Mouse (Mus musculus) heart, embryonic 10.5 days (tissue): ENCODE data around the gene Hmga1. TPM values are rescaled to one million over a fixed set of nuclear protein-coding genes. Genes with fewer than 3 reads are reported as not detected.

Experiments used
- DNase-seq: peaks from one replicate; pipeline ENCODE4 v3.0.0-alpha.2; 2017; ENCODE audit warnings: low spot score
- H3K27ac ChIP-seq: fragments of 300-500 bp; sonication (generic); 2 replicates; pipeline ENCODE4 v1.5.1; 2016; ENCODE audit warnings: mild to moderate bottlenecking
- H3K27me3 ChIP-seq: fragments of 300-500 bp; sonication (generic); 2 replicates; pipeline ENCODE4 v1.6.1; 2016; ENCODE audit warnings: mild to moderate bottlenecking; ENCODE audit not compliant: poor library complexity, insufficient read depth, severe bottlenecking
- H3K36me3 ChIP-seq: fragments of 300-500 bp; sonication (generic); 2 replicates; pipeline ENCODE4 v1.6.1; 2016; ENCODE audit warnings: mild to moderate bottlenecking, moderate library complexity
- H3K4me1 ChIP-seq: fragments of 300-500 bp; sonication (generic); 2 replicates; pipeline ENCODE4 v1.6.1; 2016; ENCODE audit warnings: mild to moderate bottlenecking
- H3K4me3 ChIP-seq: fragments of 300-500 bp; sonication (generic); 2 replicates; pipeline ENCODE4 v1.5.1; 2016; ENCODE audit warnings: mild to moderate bottlenecking, moderate library complexity
- H3K9me3 ChIP-seq: fragments of 300-500 bp; sonication (generic); 2 replicates; pipeline ENCODE4 v1.6.1; 2016; ENCODE audit warnings: mild to moderate bottlenecking, moderate library complexity
- WGBS: fragments of 180-500 bp; shearing (Covaris S2); methylation state at CpG from one replicate; pipeline ENCODE4 v1.1.7; 2016; 5-methylcytosine and 5-hydroxymethylcytosine counted together
- polyA plus RNA-seq: library from polyadenylated mRNA; unstranded; fragments of >200 nt; fragmentation: Nextera tagmentation; extraction: Ambion mirVana; gene quantifications from 2 replicates; pipeline ENCODE4 v1.2.1, GENCODE M21; 2016

The Hmga1 gene
- polyA plus RNA-seq, 1 experiment from 2014 or later: 609 TPM

GRCm38 (mm10) chr17:27611519-27611884 is 55.2 kb downstream of the Hmga1 start:
- H3K27ac ChIP-seq: peak overlapping the region; percentile 42; the same call in 1 of the 2 replicates
- H3K36me3 ChIP-seq: peaks cover 12% of the 10 kb centered on the region
- peaks cover 64% of the 10 kb centered on the region for H3K4me1 ChIP-seq
- WGBS: 48% methylated on average over 3 of the region's 3 CpGs
- no peak overlapping the region for H3K4me3 ChIP-seq
- H3K27me3 ChIP-seq: no peaks in the 10 kb centered on the region
- H3K9me3 ChIP-seq: no peaks in the 10 kb centered on the region
- DNase-seq: no peak

- no peak overlapping the region for H3K4me3 ChIP-seq
- peaks cover 17% of the 10 kb centered on the region for H3K36me3 ChIP-seq
- peaks cover 69% of the 10 kb centered on the region for H3K4me1 ChIP-seq
- H3K27ac ChIP-seq: 0 out of 2 replicates have a peak overlapping the region, but pooled peaks have one; percentile 42
- no peaks in the 10 kb centered on the region for H3K9me3 ChIP-seq
- 69% methylated on average over 5 of the region's 5 CpGs for WGBS
- DNase-seq: no peak
- no peaks in the 10 kb centered on the region for H3K27me3 ChIP-seq
These were observed 55.7 kb downstream of the Hmga1 start for GRCm38 (mm10) chr17:27611994-27612393.

GRCm38 (mm10) chr17:27613016-27613415 is 56.7 kb downstream of the Hmga1 start:
- peaks cover 8% of the 10 kb centered on the region for H3K9me3 ChIP-seq
- peaks cover 69% of the 10 kb centered on the region for H3K4me1 ChIP-seq
- H3K27ac ChIP-seq: no peak overlapping the region
- DNase-seq: no peak
- WGBS: 85% methylated on average over 4 of the region's 4 CpGs
- H3K36me3 ChIP-seq: peaks cover 26% of the 10 kb centered on the region
- no peaks in the 10 kb centered on the region for H3K27me3 ChIP-seq
- no peak overlapping the region for H3K4me3 ChIP-seq

Other genes with a start within 250 kb of the Hmga1 start
- gene Grm4, start 35.1 kb upstream of the Hmga1 start, polyA plus RNA-seq: 0.02 and 0.34 TPM in 2 replicates
- 19.7 and 21.0 TPM in 2 replicates for gene AI413582, start 9.3 kb downstream of the Hmga1 start, polyA plus RNA-seq
- gene Nudt3, start 67.0 kb downstream of the Hmga1 start, polyA plus RNA-seq: 89.7 and 107 TPM in 2 replicates
- gene RPS10-NUDT3, start 78.7 kb downstream of the Hmga1 start, polyA plus RNA-seq: not detected in 2 replicates
- gene Rps10, start 80.2 kb downstream of the Hmga1 start, polyA plus RNA-seq: 629 and 734 TPM in 2 replicates
- gene Pacsin1, start 99.0 kb downstream of the Hmga1 start, polyA plus RNA-seq: 2.1 and 3.3 TPM in 2 replicates
- 0.11 and 0.33 TPM in 2 replicates for gene Spdef, start 172.5 kb downstream of the Hmga1 start, polyA plus RNA-seq